Mouse (Mus musculus): ENCODE results near the gene Ddx1. TPM values are rescaled to one million over a fixed set of nuclear protein-coding genes. Genes with fewer than 3 reads are reported as not detected.

Gene Ddx1
- polyA plus RNA-seq, 1 experiment = 12.1 TPM

DNA sequence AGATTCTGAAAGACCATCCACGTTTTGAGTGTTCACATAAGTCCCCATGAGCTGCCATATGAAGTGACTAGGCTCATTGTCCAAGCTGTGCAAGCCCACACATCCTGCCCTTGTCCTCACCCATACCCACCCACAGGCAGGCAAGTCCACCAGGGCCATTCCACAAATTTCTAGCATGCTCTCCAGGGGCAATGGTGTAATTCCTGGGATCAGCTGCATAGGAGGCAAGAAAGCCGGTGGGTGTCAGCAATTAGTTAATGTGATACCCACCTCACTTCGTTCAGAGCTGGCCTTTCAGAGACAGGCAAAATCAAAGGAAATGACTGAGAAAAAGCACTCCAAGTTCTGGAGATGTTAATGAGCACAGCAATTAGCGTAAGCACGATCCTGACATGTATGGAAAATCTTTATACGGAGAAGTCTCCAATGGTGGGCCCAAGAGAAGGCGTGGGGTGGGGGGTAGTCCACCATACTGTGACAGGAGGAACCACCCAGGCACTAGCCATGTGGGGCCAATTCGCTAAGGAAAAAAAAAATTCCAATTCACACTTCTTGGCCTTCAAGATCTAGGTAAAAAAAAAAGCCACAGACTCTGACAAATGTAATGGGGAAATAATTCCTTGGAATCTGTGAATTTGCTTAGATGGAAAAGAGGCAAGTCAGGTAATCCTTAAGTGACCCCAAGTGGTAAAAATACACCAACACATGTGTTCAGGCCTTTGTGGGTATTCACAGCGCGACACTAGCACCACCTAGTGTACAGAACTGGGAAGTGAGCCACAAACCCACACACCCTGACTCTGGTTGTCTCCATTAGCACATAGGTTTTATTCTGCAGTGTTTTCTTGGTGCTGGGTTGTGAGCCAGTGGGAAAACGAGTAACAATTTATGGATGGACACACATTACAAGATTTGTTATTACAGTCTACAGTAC is 34.4 kb downstream of the Ddx1 start:
- peaks cover 3% of the 10 kb centered on the region for H3K36me3 ChIP-seq (ENCODE audit: control insufficient read depth, insufficient read depth, low read length)
- peaks cover 30% of the 10 kb centered on the region for H3K4me1 ChIP-seq (ENCODE audit: control insufficient read depth, insufficient read depth, low read length)
- 42% methylated on average over 11 of the region's 11 CpGs for WGBS
- DNase-seq = peak; percentile 92
- H3K4me3 ChIP-seq (ENCODE audit: insufficient read depth, low read depth, low read length) = no peak overlapping the region
- no peak overlapping the region for H3K27ac ChIP-seq (ENCODE audit: insufficient read depth, low read depth, low read length)
- no peaks in the 10 kb centered on the region for H3K27me3 ChIP-seq (replicated peaks; ENCODE audit: control insufficient read depth, insufficient read depth, low read length)
- TF ChIP-seq CTCF (conservative IDR thresholded peaks at IDR 0.05; ENCODE audit: insufficient read depth, insufficient read length, low read depth, low read length) (peak; percentile 98), POLR2A (IDR thresholded peaks at IDR 0.05; ENCODE audit: low read depth, low read length) (no peak)

DNA sequence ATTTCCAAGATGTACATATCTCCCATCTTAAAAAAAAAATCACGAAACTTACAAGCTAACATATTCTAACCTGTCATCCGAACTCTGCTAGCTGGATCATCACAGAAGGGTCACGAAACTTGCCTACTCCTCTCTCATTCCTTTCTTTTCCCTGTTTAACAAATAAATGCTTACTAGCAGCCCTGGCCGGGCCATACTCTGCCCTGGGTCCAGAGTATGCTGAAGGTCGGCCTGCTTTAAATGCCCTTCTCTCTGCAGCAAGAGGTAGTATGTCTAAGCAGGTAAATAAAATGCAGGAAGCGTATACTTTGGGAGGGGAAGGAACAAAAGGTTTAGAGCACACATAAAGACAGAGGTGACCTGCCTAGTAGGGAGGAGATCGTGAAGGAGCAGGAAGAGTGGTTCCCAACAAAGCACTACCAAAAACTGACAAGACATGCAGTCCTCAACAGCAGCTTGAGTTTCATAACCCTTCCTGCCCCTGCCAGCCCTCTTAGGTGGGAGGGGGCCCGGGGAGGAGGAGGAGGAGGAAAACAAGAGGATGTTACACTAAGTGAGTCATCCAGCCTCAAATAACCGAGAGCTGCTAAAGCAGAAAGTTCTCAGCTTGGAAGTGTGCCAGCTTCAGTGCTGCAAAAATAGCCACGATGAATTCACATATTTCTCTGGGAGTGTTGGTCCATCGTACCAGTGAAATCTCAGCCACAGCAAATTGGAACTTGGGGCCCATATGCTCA is 37.1 kb downstream of the Ddx1 start:
- peak; percentile 80 for DNase-seq
- WGBS = 41% methylated on average over 11 of the region's 11 CpGs

DNA sequence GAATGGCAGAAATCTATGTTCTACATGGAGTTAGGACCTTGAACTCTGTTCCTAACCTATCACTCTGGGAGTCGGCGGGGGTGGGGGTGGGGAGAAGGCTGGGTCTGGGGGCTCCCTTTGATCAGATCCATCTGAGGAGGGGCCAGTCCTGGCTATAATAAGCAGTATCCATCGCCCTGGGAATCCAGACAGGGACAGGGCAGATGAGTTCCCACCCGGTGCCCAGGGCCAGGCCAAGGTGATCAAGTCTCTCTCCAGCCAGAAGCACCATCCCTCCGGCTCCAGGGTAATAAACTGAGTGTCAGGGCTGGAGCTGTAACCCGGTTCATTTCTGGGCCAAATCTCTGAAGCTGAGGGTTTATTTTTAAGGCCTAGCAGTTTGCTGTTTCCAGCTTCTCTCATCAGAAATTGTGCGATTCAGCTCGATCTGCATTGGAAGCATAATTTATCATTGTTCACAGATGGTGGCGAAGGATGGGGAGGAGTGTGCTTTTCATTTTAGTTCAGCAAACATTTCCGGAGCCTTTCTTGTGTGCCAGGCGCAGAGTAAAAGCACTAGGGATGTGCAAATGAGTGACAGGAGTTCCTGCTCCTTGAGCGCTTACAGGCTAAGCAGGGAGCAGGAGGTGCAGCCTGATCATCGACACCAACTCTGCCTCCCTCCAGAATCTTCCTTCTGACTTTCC is 39.2 kb downstream of the Ddx1 start:
- peak overlapping the region; percentile 95 for H3K27ac ChIP-seq (ENCODE audit: insufficient read depth, low read depth, low read length)
- peaks cover 40% of the 10 kb centered on the region for H3K4me1 ChIP-seq (ENCODE audit: control insufficient read depth, insufficient read depth, low read length)
- peak; percentile 28 for DNase-seq
- 46% methylated on average over 13 of the region's 13 CpGs for WGBS
- H3K27me3 ChIP-seq (replicated peaks; ENCODE audit: control insufficient read depth, insufficient read depth, low read length) = no peaks in the 10 kb centered on the region
- H3K36me3 ChIP-seq (ENCODE audit: control insufficient read depth, insufficient read depth, low read length) = no peaks in the 10 kb centered on the region
- TF ChIP-seq CTCF (conservative IDR thresholded peaks at IDR 0.05; ENCODE audit: insufficient read depth, insufficient read length, low read depth, low read length) = no peak
- TF ChIP-seq POLR2A (IDR thresholded peaks at IDR 0.05; ENCODE audit: low read depth, low read length) = no peak
- no peak overlapping the region for H3K4me3 ChIP-seq (ENCODE audit: insufficient read depth, low read depth, low read length)

More for the DNA sequence above, 37.1 kb downstream of the Ddx1 start:
- no peaks in the 10 kb centered on the region for H3K27me3 ChIP-seq (replicated peaks; ENCODE audit: control insufficient read depth, insufficient read depth, low read length)
- H3K4me1 ChIP-seq (ENCODE audit: control insufficient read depth, insufficient read depth, low read length) = peaks cover 40% of the 10 kb centered on the region
- no peak overlapping the region for H3K4me3 ChIP-seq (ENCODE audit: insufficient read depth, low read depth, low read length)
- H3K36me3 ChIP-seq (ENCODE audit: control insufficient read depth, insufficient read depth, low read length) = no peaks in the 10 kb centered on the region
- H3K27ac ChIP-seq (ENCODE audit: insufficient read depth, low read depth, low read length) = peak overlapping the region; percentile 66
- TF ChIP-seq POLR2A (IDR thresholded peaks at IDR 0.05; ENCODE audit: low read depth, low read length) = no peak
- no peak for TF ChIP-seq CTCF (conservative IDR thresholded peaks at IDR 0.05; ENCODE audit: insufficient read depth, insufficient read length, low read depth, low read length)

DNA sequence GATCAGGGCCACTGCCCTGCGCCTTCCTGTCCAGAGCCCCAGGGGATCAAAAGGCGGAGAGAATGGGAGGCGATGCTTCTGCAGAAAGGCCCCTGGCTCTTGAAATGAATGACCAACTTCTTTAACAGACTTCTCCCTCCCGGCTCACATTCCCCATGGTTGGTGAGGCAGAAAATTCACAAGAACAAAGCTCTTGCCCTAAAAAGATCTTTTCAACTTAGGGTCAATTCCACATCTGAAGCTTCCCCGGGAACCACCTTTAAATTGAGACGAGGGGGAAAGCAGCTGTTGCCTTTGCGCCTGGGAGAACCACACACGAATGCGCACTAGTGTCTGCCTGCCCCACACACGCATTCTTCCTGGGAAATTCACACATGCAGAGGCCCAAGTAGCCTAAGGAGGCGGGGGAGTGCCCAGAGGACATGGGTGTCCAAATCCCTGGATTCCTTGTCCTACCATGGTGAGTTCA is 40.0 kb downstream of the Ddx1 start:
- DNase-seq = peak; percentile 89
- H3K27me3 ChIP-seq (replicated peaks; ENCODE audit: control insufficient read depth, insufficient read depth, low read length) = no peaks in the 10 kb centered on the region
- H3K4me3 ChIP-seq (ENCODE audit: insufficient read depth, low read depth, low read length) = no peak overlapping the region
- WGBS = 35% methylated on average over 11 of the region's 11 CpGs
- peak overlapping the region; percentile 95 for H3K27ac ChIP-seq (ENCODE audit: insufficient read depth, low read depth, low read length)
- H3K4me1 ChIP-seq (ENCODE audit: control insufficient read depth, insufficient read depth, low read length) = peaks cover 40% of the 10 kb centered on the region
- TF ChIP-seq POLR2A (IDR thresholded peaks at IDR 0.05; ENCODE audit: low read depth, low read length) (no peak), CTCF (conservative IDR thresholded peaks at IDR 0.05; ENCODE audit: insufficient read depth, insufficient read length, low read depth, low read length) (no peak)
- H3K36me3 ChIP-seq (ENCODE audit: control insufficient read depth, insufficient read depth, low read length) = no peaks in the 10 kb centered on the region

DNA sequence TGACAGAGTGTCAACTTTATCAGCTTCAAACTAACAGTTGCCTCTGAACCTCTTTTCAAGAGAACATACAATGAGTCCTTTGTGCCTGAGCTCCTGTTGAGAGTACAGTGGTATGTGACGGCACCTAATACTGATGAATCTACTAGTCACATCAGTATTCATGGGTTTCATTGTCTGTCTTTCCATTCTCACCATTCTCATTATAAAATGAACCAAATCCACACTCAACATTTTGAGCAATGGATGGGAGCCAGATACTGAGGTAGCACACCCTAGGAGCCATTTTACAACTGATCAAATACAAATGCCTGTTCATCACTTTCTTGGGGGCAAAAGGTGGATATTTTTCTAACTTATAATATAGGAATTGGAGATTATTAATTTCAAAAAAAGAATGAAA is 40.5 kb downstream of the Ddx1 start:
- WGBS = 73% methylated on average over 1 of the region's 1 CpGs
- H3K4me1 ChIP-seq (ENCODE audit: control insufficient read depth, insufficient read depth, low read length) = peaks cover 40% of the 10 kb centered on the region
- no peak overlapping the region for H3K4me3 ChIP-seq (ENCODE audit: insufficient read depth, low read depth, low read length)
- H3K36me3 ChIP-seq (ENCODE audit: control insufficient read depth, insufficient read depth, low read length) = no peaks in the 10 kb centered on the region
- peak overlapping the region; percentile 37; the same call in 1 of the 2 replicates for H3K27ac ChIP-seq (ENCODE audit: insufficient read depth, low read depth, low read length)
- DNase-seq = no peak
- H3K27me3 ChIP-seq (replicated peaks; ENCODE audit: control insufficient read depth, insufficient read depth, low read length) = no peaks in the 10 kb centered on the region
- TF ChIP-seq CTCF (conservative IDR thresholded peaks at IDR 0.05; ENCODE audit: insufficient read depth, insufficient read length, low read depth, low read length) (no peak), POLR2A (IDR thresholded peaks at IDR 0.05; ENCODE audit: low read depth, low read length) (no peak)

DNA sequence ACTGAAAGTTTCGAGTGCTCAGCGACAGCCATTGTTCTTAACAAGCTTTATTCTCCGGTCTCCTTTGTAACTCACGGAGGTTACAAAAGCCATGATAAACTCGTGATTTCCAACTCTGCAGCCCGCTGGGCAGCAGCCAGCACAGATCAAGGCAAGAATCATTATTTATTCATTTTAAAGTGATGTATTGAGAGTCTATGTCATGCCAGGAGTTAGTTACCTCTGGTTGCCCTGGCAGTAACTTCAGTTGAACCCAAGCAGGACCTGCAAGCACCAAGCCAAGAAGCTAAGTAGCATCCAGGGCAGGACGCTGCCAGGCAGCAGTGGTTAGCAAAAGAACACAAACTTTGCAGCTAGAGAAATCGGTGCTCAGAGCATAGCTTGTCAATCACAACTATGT is 41.9 kb downstream of the Ddx1 start:
- no peaks in the 10 kb centered on the region for H3K36me3 ChIP-seq (ENCODE audit: control insufficient read depth, insufficient read depth, low read length)
- no peak overlapping the region for H3K27ac ChIP-seq (ENCODE audit: insufficient read depth, low read depth, low read length)
- peaks cover 38% of the 10 kb centered on the region for H3K4me1 ChIP-seq (ENCODE audit: control insufficient read depth, insufficient read depth, low read length)
- TF ChIP-seq CTCF (conservative IDR thresholded peaks at IDR 0.05; ENCODE audit: insufficient read depth, insufficient read length, low read depth, low read length) (no peak), POLR2A (IDR thresholded peaks at IDR 0.05; ENCODE audit: low read depth, low read length) (no peak)
- no peak overlapping the region for H3K4me3 ChIP-seq (ENCODE audit: insufficient read depth, low read depth, low read length)
- peak; percentile 72 for DNase-seq
- no peaks in the 10 kb centered on the region for H3K27me3 ChIP-seq (replicated peaks; ENCODE audit: control insufficient read depth, insufficient read depth, low read length)
- 48% methylated on average over 8 of the region's 8 CpGs for WGBS
